Comparison of ENCODE assay signal across 9 mouse cellular contexts in genomic region chr7:16628096-16628771, GRCm38 (mm10). TPM values are rescaled to one million over a fixed set of nuclear protein-coding genes. Genes with fewer than 3 reads are reported as not detected.
A peak's percentile ranks its signal among the peaks of the same experiment; 100 is the strongest.
DNase-seq lines count a peak whose midpoint lies in the region; ATAC-seq and TF ChIP-seq lines count a peak whose summit lies in the region.
"Had no signal": no experiment of that assay in that cellular context is flagged by ENCODE, and none has a peak within 500 bp of the region (broad histone marks: within the 10 kb centered on the region; RNA-seq: fewer than 3 reads in every experiment).

No protein-coding gene starts in this region.

- 0 out of 2 replicates have a peak, but pooled peaks cover 6% of the 10 kb centered on the region for H3K4me1 ChIP-seq in kidney, embryonic 15.5 days
- no peaks in the 10 kb centered on the region; the same call in 1 of the 2 replicates for H3K4me1 ChIP-seq in liver, postnatal 0 days (ENCODE audit: insufficient read depth)
- H3K4me1 ChIP-seq in neural tube, embryonic 14.5 days (ENCODE audit: control insufficient read depth, insufficient read depth, low read length) = no peaks in the 10 kb centered on the region
- H3K4me1 ChIP-seq: heart, embryonic 13.5 days had no signal

- no peak overlapping the region for H3K4me2 ChIP-seq in kidney, embryonic 15.5 days
- no peak overlapping the region for H3K4me2 ChIP-seq in liver, postnatal 0 days (ENCODE audit: low read depth, low read length)
- peak overlapping the region; percentile 19; the same call in 1 of the 2 replicates for H3K4me2 ChIP-seq in neural tube, embryonic 14.5 days (ENCODE audit: low read depth, low read length)
- H3K4me2 ChIP-seq: heart, embryonic 13.5 days had no signal

- in situ Hi-C loops in Patski (cut with MboI; ENCODE audit: low pct_unique_long_range_greater_than_20kb) = no loop called here

- H3K9ac ChIP-seq in kidney, embryonic 15.5 days = no peak overlapping the region
- no peak overlapping the region for H3K9ac ChIP-seq in liver, postnatal 0 days (replicated peaks)
- no peak overlapping the region for H3K9ac ChIP-seq in neural tube, embryonic 14.5 days (replicated peaks; ENCODE audit: low read depth, low read length)
- H3K9ac ChIP-seq: heart, embryonic 13.5 days had no signal

- no peaks in the 10 kb centered on the region for H3K27me3 ChIP-seq in Patski
- H3K27me3 ChIP-seq in kidney, embryonic 15.5 days = no peaks in the 10 kb centered on the region
- H3K27me3 ChIP-seq in liver, postnatal 0 days (ENCODE audit: insufficient read depth, low read length) = no peaks in the 10 kb centered on the region
- H3K27me3 ChIP-seq in neural tube, embryonic 14.5 days (ENCODE audit: control insufficient read depth, insufficient read depth, low read length) = no peaks in the 10 kb centered on the region
- H3K27me3 ChIP-seq: heart, embryonic 13.5 days had no signal

- peak; percentile 79 for TF ChIP-seq CTCF in Patski (IDR thresholded peaks at IDR 0.05)
- peak; percentile 92 for TF ChIP-seq CTCF in liver, postnatal 0 days (IDR thresholded peaks at IDR 0.05; ENCODE audit: low read depth)

- CTCF ChIA-PET in Patski (lab: Charles Lee) = interaction anchor here (1.0 to 2.3 kb wide), 8 partner anchors 10 to 118 kb away, joined by 3 to 10 read pairs (median 4); partner anchors contain the start of gene Ap2s1

- intact Hi-C loops in gastrocnemius, postnatal 36 days (cut with DNase I) = no loop called here

- peak; percentile 51 for ATAC-seq in Patski
- ATAC-seq in kidney, embryonic 15.5 days (replicated peaks; ENCODE audit: low FRiP score) = 0 out of 2 replicates have a peak, but pooled peaks have one; percentile 45
- ATAC-seq in liver, postnatal 0 days = no peak
- ATAC-seq in neural tube, embryonic 14.5 days (ENCODE audit: low read depth) = peak; percentile 86

- 37% methylated on average over 12 of the region's 12 CpGs for WGBS in kidney, embryonic 15.5 days
- WGBS in liver, postnatal 0 days (ENCODE audit: insufficient replicate concordance) = 32% methylated on average over 12 of the region's 12 CpGs
- WGBS in neural tube, embryonic 14.5 days = 31% methylated on average over 12 of the region's 12 CpGs

- H3K27ac ChIP-seq in kidney, embryonic 15.5 days = no peak overlapping the region
- no peak overlapping the region for H3K27ac ChIP-seq in liver, postnatal 0 days (ENCODE audit: low read depth)
- H3K27ac ChIP-seq in neural tube, embryonic 14.5 days (ENCODE audit: low read depth, low read length) = no peak overlapping the region
- H3K27ac ChIP-seq: heart, embryonic 13.5 days had no signal

- no peak for TF ChIP-seq EP300 in liver, postnatal 0 days (IDR thresholded peaks at IDR 0.05; ENCODE audit: low read depth)

- H3K4me3 ChIP-seq in kidney, embryonic 15.5 days (replicated peaks) = no peak overlapping the region
- H3K4me3 ChIP-seq in liver, postnatal 0 days (ENCODE audit: low read depth, low read length) = no peak overlapping the region
- no peak overlapping the region for H3K4me3 ChIP-seq in neural tube, embryonic 14.5 days (ENCODE audit: low read depth, low read length)
- H3K4me3 ChIP-seq: heart, embryonic 13.5 days had no signal

- H3K36me3 ChIP-seq in kidney, embryonic 15.5 days = no peaks in the 10 kb centered on the region
- H3K36me3 ChIP-seq in liver, postnatal 0 days (replicated peaks; ENCODE audit: insufficient read depth, low read length) = no peaks in the 10 kb centered on the region
- H3K36me3 ChIP-seq in neural tube, embryonic 14.5 days (ENCODE audit: control insufficient read depth, insufficient read depth, low read length) = no peaks in the 10 kb centered on the region
- H3K36me3 ChIP-seq: heart, embryonic 13.5 days had no signal

- peaks cover 3% of the 10 kb centered on the region; the same call in 1 of the 2 replicates for H3K9me3 ChIP-seq in kidney, embryonic 15.5 days (replicated peaks)
- H3K9me3 ChIP-seq in liver, postnatal 0 days (ENCODE audit: low read length) = no peaks in the 10 kb centered on the region
- H3K9me3 ChIP-seq in neural tube, embryonic 14.5 days (ENCODE audit: control insufficient read depth, low read length) = no peaks in the 10 kb centered on the region
- H3K9me3 ChIP-seq: heart, embryonic 13.5 days had no signal

- peak; percentile 74 for DNase-seq in CD4-positive helper T cell, adult 2 months (ENCODE audit: low read depth, low spot score)
- DNase-seq in Patski (ENCODE audit: low read depth, low spot score) = no peak
- DNase-seq in cerebellum, postnatal 4 days (ENCODE audit: low spot score in 2 of 2) = peak; percentile 40 to 74
- peak; percentile 25 to 45 for DNase-seq in gastrocnemius, postnatal 36 days
- DNase-seq in liver, postnatal 0 days = peak; percentile 66
- DNase-seq in thymus, postnatal 25 days = peak; percentile 63

- POLR2A ChIA-PET in Patski (lab: Charles Lee) = no interaction called here

RNA-seq across cellular contexts. Expression of gene Arhgap35, which starts 13.4 kb away (rescaled TPM):
- polyA plus RNA-seq in Patski (2021) = 53.1 TPM
- 10 to 100 TPM; 16.1 to 16.3 TPM for total RNA-seq in gastrocnemius, postnatal 36 days (2021)
- 16.8 and 18.2 TPM in 2 replicates for polyA plus RNA-seq in kidney, embryonic 15.5 days (2015; fragmentation: Nextera tagmentation; extraction: Ambion mirVana)
- 2.4 and 2.7 TPM in 2 replicates for polyA plus RNA-seq in liver, postnatal 0 days (2015; fragmentation: Nextera tagmentation; extraction: Ambion mirVana)
- 35.2 and 37.4 TPM in 2 replicates for polyA plus RNA-seq in neural tube, embryonic 14.5 days (2014; fragmentation: Nextera tagmentation; extraction: Ambion mirVana)

RNA-seq across cellular contexts. Expression of gene Ceacam15, which starts 47.3 kb away (rescaled TPM):
- polyA plus RNA-seq in Patski (2021) = not detected
- not detected for total RNA-seq in gastrocnemius, postnatal 36 days (2021)
- not detected in 2 replicates for polyA plus RNA-seq in kidney, embryonic 15.5 days (2015; fragmentation: Nextera tagmentation; extraction: Ambion mirVana)
- polyA plus RNA-seq in liver, postnatal 0 days (2015; fragmentation: Nextera tagmentation; extraction: Ambion mirVana) = not detected in 2 replicates
- polyA plus RNA-seq in neural tube, embryonic 14.5 days (2014; fragmentation: Nextera tagmentation; extraction: Ambion mirVana) = not detected in 2 replicates
